Mouse (Mus musculus) v-Abl transformed pro-B cells (cell line): ENCODE data around the gene Eif4a1.

ENCODE experiments used
- in situ Hi-C, 2 experiments: fragments of 400-800 bp; cut with MboI; formaldehyde crosslinking; loops; one replicate each; pipeline ENCODE4 v1.15.1; 2025; ENCODE audit not compliant: unreplicated experiment in 2 of 2

Gene Eif4a1

GRCm38 (mm10) chr11:69672211-69672706 is at the start of gene Eif4a1:
Gene Eif4a1 (minus strand): TSS chr11:69672423.
- in situ Hi-C loops: loop anchor here in 1 of 2 experiments (5.0 kb wide), 2 partner anchors 85 to 250 kb away; partner anchors contain the start of genes Eif5a and Polr2a

GRCm38 (mm10) chr11:69720852-69721251 is 48.6 kb upstream of the Eif4a1 start:
- in situ Hi-C loops: loop anchor here (10.0 to 25.0 kb wide), 2 partner anchors 234 to 466 kb away; no protein-coding TSS in a partner anchor

- in situ Hi-C loops: loop anchor here in 1 of 2 experiments (25.0 kb wide), 1 partner anchor 468 kb away; no protein-coding TSS in a partner anchor
Measured at GRCm38 (mm10) chr11:69719423-69719822, 47.2 kb upstream of the Eif4a1 start.

- in situ Hi-C loops: loop anchor here in 1 of 2 experiments (25.0 kb wide), 1 partner anchor 469 kb away; no protein-coding TSS in a partner anchor
Measured at GRCm38 (mm10) chr11:69718661-69719060, 46.4 kb upstream of the Eif4a1 start.

- in situ Hi-C loops: loop anchor here in 1 of 2 experiments (25.0 kb wide), 1 partner anchor 470 kb away; no protein-coding TSS in a partner anchor
Measured at GRCm38 (mm10) chr11:69716953-69717352, 44.7 kb upstream of the Eif4a1 start.

GRCm38 (mm10) chr11:69715929-69716328 is 43.7 kb upstream of the Eif4a1 start:
- in situ Hi-C loops: loop anchor here in 1 of 2 experiments (25.0 kb wide), 1 partner anchor 471 kb away; no protein-coding TSS in a partner anchor

GRCm38 (mm10) chr11:69715482-69715881 is 43.3 kb upstream of the Eif4a1 start:
- in situ Hi-C loops: loop anchor here in 1 of 2 experiments (25.0 kb wide), 1 partner anchor 472 kb away; no protein-coding TSS in a partner anchor

GRCm38 (mm10) chr11:69714636-69715329 is 42.6 kb upstream of the Eif4a1 start:
- in situ Hi-C loops: loop anchor here in 1 of 2 experiments (25.0 kb wide), 1 partner anchor 473 kb away; no protein-coding TSS in a partner anchor

GRCm38 (mm10) chr11:69712954-69713672 is 40.9 kb upstream of the Eif4a1 start:
- in situ Hi-C loops: loop anchor here in 1 of 2 experiments (25.0 kb wide), 1 partner anchor 474 kb away; no protein-coding TSS in a partner anchor

GRCm38 (mm10) chr11:69711082-69711481 is 38.9 kb upstream of the Eif4a1 start:
- in situ Hi-C loops: loop anchor here in 1 of 2 experiments (25.0 kb wide), 1 partner anchor 476 kb away; no protein-coding TSS in a partner anchor

- in situ Hi-C loops: loop anchor here in 1 of 2 experiments (25.0 kb wide), 1 partner anchor 477 kb away; no protein-coding TSS in a partner anchor
Measured at GRCm38 (mm10) chr11:69710470-69710869, 38.2 kb upstream of the Eif4a1 start.

GRCm38 (mm10) chr11:69709554-69710446 is 37.6 kb upstream of the Eif4a1 start:
- in situ Hi-C loops: loop anchor here in 1 of 2 experiments (25.0 kb wide), 1 partner anchor 478 kb away; no protein-coding TSS in a partner anchor

GRCm38 (mm10) chr11:69708614-69709265 is 36.5 kb upstream of the Eif4a1 start:
- in situ Hi-C loops: loop anchor here in 1 of 2 experiments (25.0 kb wide), 1 partner anchor 479 kb away; no protein-coding TSS in a partner anchor

GRCm38 (mm10) chr11:69707873-69708381 is 35.7 kb upstream of the Eif4a1 start:
- in situ Hi-C loops: loop anchor here in 1 of 2 experiments (25.0 kb wide), 1 partner anchor 479 kb away; no protein-coding TSS in a partner anchor

GRCm38 (mm10) chr11:69707480-69707847 is 35.2 kb upstream of the Eif4a1 start:
- in situ Hi-C loops: loop anchor here in 1 of 2 experiments (25.0 kb wide), 1 partner anchor 480 kb away; no protein-coding TSS in a partner anchor

- in situ Hi-C loops: loop anchor here in 1 of 2 experiments (25.0 kb wide), 1 partner anchor 480 kb away; no protein-coding TSS in a partner anchor
Measured at GRCm38 (mm10) chr11:69706775-69707479, 34.7 kb upstream of the Eif4a1 start.

- in situ Hi-C loops: loop anchor here in 1 of 2 experiments (25.0 kb wide), 1 partner anchor 483 kb away; no protein-coding TSS in a partner anchor
Measured at GRCm38 (mm10) chr11:69704613-69705010, 32.4 kb upstream of the Eif4a1 start.
